Mouse (Mus musculus): ENCODE results near the gene Shank2.

- no peak for TF ChIP-seq CTCF (IDR thresholded peaks at IDR 0.05)
- no peak for TF ChIP-seq POLR2A (IDR thresholded peaks at IDR 0.05; ENCODE audit: insufficient read depth, low read depth, low read length)
Observed at GRCm38 (mm10) chr7:144160646-144161249, 159.0 kb downstream of the Shank2 start.

All from heart, adult 2 months (tissue).